Mouse (Mus musculus) kidney, adult 2 months (tissue): ENCODE measurements around the gene Ugt1a9.

Source experiments
- CTCF ChIP-seq: fragments of 200-500 bp; conservative IDR thresholded peaks from 2 replicates; pipeline ENCODE4 v1.5.1; 2011; ENCODE audit warnings: low read depth, mild to moderate bottlenecking, control low read depth, low read length, moderate library complexity, mixed read lengths; ENCODE audit not compliant: insufficient read depth, insufficient read length
- POLR2A ChIP-seq: fragments of 200-500 bp; IDR thresholded peaks from one replicate; pipeline ENCODE4 v1.6.1; 2011; ENCODE audit warnings: low read depth, low read length, control low read depth

DNA sequence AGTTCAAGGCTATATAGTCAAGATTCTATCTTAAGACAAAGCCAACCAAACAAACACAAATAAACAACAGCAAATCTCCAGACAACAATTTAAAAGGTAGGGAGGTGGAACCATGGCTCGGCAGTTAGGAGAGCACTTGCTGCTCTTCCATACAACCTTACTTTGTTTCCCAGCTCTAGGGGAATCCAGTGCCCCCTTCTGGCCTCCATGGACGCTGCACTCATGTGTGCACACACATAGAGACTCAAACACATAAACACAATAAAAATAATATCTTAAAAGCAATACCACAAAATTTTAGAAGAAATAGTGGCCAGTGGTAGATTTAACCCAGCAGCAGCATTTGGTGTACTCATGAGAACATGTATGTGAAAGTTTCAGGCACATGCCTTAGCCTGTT lies 146.5 kb downstream of the Ugt1a9 start:
- TF ChIP-seq POLR2A (no peak), CTCF (no peak)
